Mouse (Mus musculus) kidney, embryonic 16.5 days (tissue): ENCODE measurements around the gene Ankrd55. TPM values are rescaled to one million over a fixed set of nuclear protein-coding genes. Genes with fewer than 3 reads are reported as not detected.

Experiments
- ATAC-seq: fragments of 200-750 bp; cut with Nextera tagmentation; 2 replicates; pipeline ENCODE4 v1.8.0; 2017; ENCODE audit warnings: moderate TSS enrichment; ENCODE audit not compliant: low FRiP score, low TSS enrichment
- H3K27ac ChIP-seq: fragments of 300-500 bp; sonication (generic); 2 replicates; pipeline ENCODE4 v1.5.1; 2014; ENCODE audit warnings: low read length
- H3K27me3 ChIP-seq: fragments of 300-500 bp; sonication (generic); 2 replicates; pipeline ENCODE4 v1.6.1; 2014; ENCODE audit warnings: low read length, control low read depth, mixed read lengths; ENCODE audit not compliant: insufficient read depth
- H3K36me3 ChIP-seq: fragments of 300-500 bp; sonication (generic); 2 replicates; pipeline ENCODE4 v1.6.1; 2014; ENCODE audit warnings: low read length, control low read depth, mixed read lengths; ENCODE audit not compliant: insufficient read depth
- H3K4me1 ChIP-seq: fragments of 300-500 bp; sonication (generic); 2 replicates; pipeline ENCODE4 v1.6.1; 2014; ENCODE audit warnings: low read length, control low read depth, mixed read lengths; ENCODE audit not compliant: insufficient read depth
- H3K4me2 ChIP-seq: fragments of 300-500 bp; sonication (generic); replicated peaks from 2 replicates; pipeline ENCODE4 v1.6.1; 2014; ENCODE audit warnings: low read depth, low read length
- H3K4me3 ChIP-seq: fragments of 300-500 bp; sonication (generic); 2 replicates; pipeline ENCODE4 v1.5.1; 2014; ENCODE audit warnings: mild to moderate bottlenecking, low read length
- H3K9ac ChIP-seq: fragments of 300-500 bp; sonication (generic); replicated peaks from 2 replicates; pipeline ENCODE4 v1.6.1; 2014; ENCODE audit warnings: low read length
- H3K9me3 ChIP-seq: fragments of 300-500 bp; sonication (generic); 2 replicates; pipeline ENCODE4 v1.6.1; 2016; ENCODE audit warnings: low read length, control low read depth
- WGBS: fragments of 180-500 bp; shearing (Covaris S2); extraction: QIAGEN DNeasy Blood & Tissue Kit; methylation state at CpG from one replicate; pipeline ENCODE4 v1.1.7; 2014; 5-methylcytosine and 5-hydroxymethylcytosine counted together
- polyA plus RNA-seq: library from polyadenylated mRNA; unstranded; fragments of >200 nt; fragmentation: Nextera tagmentation; extraction: Ambion mirVana; gene quantifications from 2 replicates; pipeline ENCODE4 v1.2.1, GENCODE M21; 2015

The Ankrd55 gene
- polyA plus RNA-seq, 1 experiment from 2014 or later, result 0.27 TPM

DNA sequence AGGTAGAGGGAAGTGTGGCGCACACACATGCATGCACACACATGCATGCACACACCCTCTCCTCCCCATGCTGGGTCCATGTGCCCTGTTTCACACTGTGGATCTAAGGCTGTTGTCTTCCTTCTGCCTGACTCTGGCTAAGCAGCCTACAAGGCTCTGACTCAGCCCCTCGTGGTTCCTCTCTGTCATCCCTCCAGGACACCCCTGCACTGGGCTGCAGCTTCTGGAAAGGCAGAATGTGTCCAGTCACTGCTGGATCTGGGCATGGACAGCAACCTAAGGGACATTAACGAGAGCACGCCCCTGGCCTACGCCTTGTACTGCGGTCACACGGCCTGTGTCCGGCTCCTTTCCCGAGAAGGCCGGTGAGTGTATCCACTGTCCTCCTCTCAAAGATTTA lies 75.0 kb downstream of the Ankrd55 start:
- Histone ChIP-seq H3K4me1 (0 out of 2 replicates have a peak, but pooled peaks cover 3% of the 10 kb centered on the region), H3K27me3 (no peaks in the 10 kb centered on the region), H3K9me3 (no peaks in the 10 kb centered on the region), H3K4me3 (no peak overlapping the region), H3K36me3 (no peaks in the 10 kb centered on the region), H3K27ac (no peak overlapping the region), H3K4me2 (no peak overlapping the region), H3K9ac (no peak overlapping the region)
- WGBS, result 56% methylated on average over 10 of the region's 10 CpGs
- ATAC-seq, result peak; percentile 46

GRCm38 (mm10) chr13:112363746-112364145 lies 75.5 kb downstream of the Ankrd55 start:
- Histone ChIP-seq H3K4me1 (0 out of 2 replicates have a peak, but pooled peaks cover 3% of the 10 kb centered on the region), H3K9ac (no peak overlapping the region), H3K27me3 (no peaks in the 10 kb centered on the region), H3K36me3 (no peaks in the 10 kb centered on the region), H3K4me2 (no peak overlapping the region), H3K27ac (no peak overlapping the region), H3K4me3 (no peak overlapping the region), H3K9me3 (no peaks in the 10 kb centered on the region)
- 79% methylated on average over 3 of the region's 3 CpGs for WGBS
- ATAC-seq, result no peak

GRCm38 (mm10) chr13:112364698-112365097 lies 76.4 kb downstream of the Ankrd55 start:
- H3K4me3 ChIP-seq, result no peak overlapping the region
- 88% methylated on average over 5 of the region's 5 CpGs for WGBS
- no peaks in the 10 kb centered on the region for H3K9me3 ChIP-seq
- H3K27ac ChIP-seq, result no peak overlapping the region
- no peak overlapping the region for H3K9ac ChIP-seq
- no peak for ATAC-seq
- no peak overlapping the region for H3K4me2 ChIP-seq
- no peaks in the 10 kb centered on the region for H3K27me3 ChIP-seq
- H3K4me1 ChIP-seq, result 0 out of 2 replicates have a peak, but pooled peaks cover 3% of the 10 kb centered on the region
- H3K36me3 ChIP-seq, result no peaks in the 10 kb centered on the region

GRCm38 (mm10) chr13:112365303-112365702 lies 77.1 kb downstream of the Ankrd55 start:
- WGBS, result 65% methylated on average over 5 of the region's 5 CpGs
- H3K4me2 ChIP-seq, result no peak overlapping the region

GRCm38 (mm10) chr13:112365762-112366161 lies 77.5 kb downstream of the Ankrd55 start:
- Histone ChIP-seq H3K4me3 (no peak overlapping the region), H3K9ac (no peak overlapping the region), H3K9me3 (no peaks in the 10 kb centered on the region), H3K27ac (no peak overlapping the region), H3K36me3 (no peaks in the 10 kb centered on the region), H3K27me3 (no peaks in the 10 kb centered on the region), H3K4me1 (0 out of 2 replicates have a peak, but pooled peaks cover 3% of the 10 kb centered on the region), H3K4me2 (no peak overlapping the region)
- no peak for ATAC-seq
- 68% methylated on average over 4 of the region's 4 CpGs for WGBS

More at GRCm38 (mm10) chr13:112365303-112365702, 77.1 kb downstream of the Ankrd55 start:
- H3K4me3 ChIP-seq, result no peak overlapping the region
- no peak for ATAC-seq
- no peak overlapping the region for H3K27ac ChIP-seq
- H3K9me3 ChIP-seq, result no peaks in the 10 kb centered on the region
- H3K4me1 ChIP-seq, result 0 out of 2 replicates have a peak, but pooled peaks cover 3% of the 10 kb centered on the region
- H3K9ac ChIP-seq, result no peak overlapping the region
- H3K27me3 ChIP-seq, result no peaks in the 10 kb centered on the region
- no peaks in the 10 kb centered on the region for H3K36me3 ChIP-seq

GRCm38 (mm10) chr13:112366321-112367029 lies 78.2 kb downstream of the Ankrd55 start:
- Histone ChIP-seq H3K4me1 (0 out of 2 replicates have a peak, but pooled peaks cover 3% of the 10 kb centered on the region), H3K27me3 (no peaks in the 10 kb centered on the region), H3K36me3 (no peaks in the 10 kb centered on the region), H3K27ac (no peak overlapping the region), H3K4me2 (no peak overlapping the region), H3K4me3 (no peak overlapping the region), H3K9ac (no peak overlapping the region), H3K9me3 (no peaks in the 10 kb centered on the region)
- no peak for ATAC-seq
- 78% methylated on average over 4 of the region's 4 CpGs for WGBS

DNA sequence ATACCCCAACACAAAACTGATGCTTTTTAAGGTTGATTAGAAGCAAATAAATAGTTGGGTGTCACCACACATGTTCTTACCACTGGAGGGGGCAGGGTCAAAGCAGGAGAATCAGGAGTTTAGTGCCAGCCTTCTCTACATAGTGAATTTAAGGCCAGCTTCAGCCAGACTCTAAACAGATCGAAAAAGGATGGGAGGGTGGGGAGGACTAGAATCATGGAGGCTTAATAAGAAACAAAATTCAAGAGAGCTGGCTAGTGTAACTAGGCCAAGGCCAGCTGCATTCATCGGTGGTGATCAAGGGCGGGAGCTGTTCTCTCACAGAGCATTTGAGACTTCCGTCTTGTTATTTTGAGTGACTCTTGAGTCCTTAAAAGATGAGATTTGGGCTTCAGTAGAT lies 83.5 kb downstream of the Ankrd55 start:
- Histone ChIP-seq H3K9me3 (no peaks in the 10 kb centered on the region), H3K9ac (no peak overlapping the region), H3K4me2 (no peak overlapping the region), H3K27ac (no peak overlapping the region), H3K4me1 (no peaks in the 10 kb centered on the region), H3K27me3 (no peaks in the 10 kb centered on the region), H3K4me3 (no peak overlapping the region), H3K36me3 (no peaks in the 10 kb centered on the region)
- WGBS, result 93% methylated on average over 4 of the region's 4 CpGs
- ATAC-seq, result no peak

DNA sequence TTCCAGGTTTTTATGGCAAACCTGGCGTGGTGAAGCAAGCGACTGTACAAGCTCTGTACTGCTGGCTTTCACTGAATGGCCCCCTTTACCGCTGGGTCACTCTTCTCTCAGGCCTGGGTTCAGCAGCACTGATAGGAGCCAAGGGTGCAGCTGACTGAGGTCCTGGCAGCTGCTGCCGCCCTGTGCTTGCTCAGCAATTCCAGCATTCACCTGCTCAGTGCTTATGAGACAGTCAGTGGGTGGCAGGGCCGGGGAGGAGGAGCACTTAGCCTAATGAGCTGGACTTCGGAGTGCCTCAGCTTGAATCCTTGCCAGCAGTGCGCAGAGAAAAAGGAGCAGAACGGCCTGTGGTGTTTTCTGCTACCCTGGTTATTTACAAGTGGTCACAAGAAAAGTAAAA lies 87.5 kb downstream of the Ankrd55 start:
- Histone ChIP-seq H3K4me2 (no peak overlapping the region), H3K9ac (no peak overlapping the region), H3K36me3 (no peaks in the 10 kb centered on the region), H3K9me3 (no peaks in the 10 kb centered on the region), H3K4me3 (no peak overlapping the region), H3K27ac (no peak overlapping the region), H3K4me1 (no peaks in the 10 kb centered on the region), H3K27me3 (no peaks in the 10 kb centered on the region)
- ATAC-seq, result peak; percentile 94
- 43% methylated on average over 8 of the region's 8 CpGs for WGBS

- H3K27me3 ChIP-seq, result no peaks in the 10 kb centered on the region
- H3K9ac ChIP-seq, result no peak overlapping the region
- no peaks in the 10 kb centered on the region for H3K4me1 ChIP-seq
- H3K36me3 ChIP-seq, result no peaks in the 10 kb centered on the region
- ATAC-seq, result no peak
- 63% methylated on average over 9 of the region's 9 CpGs for WGBS
- no peak overlapping the region for H3K27ac ChIP-seq
- no peak overlapping the region for H3K4me2 ChIP-seq
- no peak overlapping the region for H3K4me3 ChIP-seq
- no peaks in the 10 kb centered on the region for H3K9me3 ChIP-seq
Measured at GRCm38 (mm10) chr13:112378782-112379305, 90.6 kb downstream of the Ankrd55 start.

GRCm38 (mm10) chr13:112381476-112381875 lies 93.2 kb downstream of the Ankrd55 start:
- Histone ChIP-seq H3K27ac (no peak overlapping the region), H3K9me3 (no peaks in the 10 kb centered on the region), H3K27me3 (no peaks in the 10 kb centered on the region), H3K4me1 (0 out of 2 replicates have a peak, but pooled peaks cover 4% of the 10 kb centered on the region), H3K36me3 (no peaks in the 10 kb centered on the region), H3K4me3 (no peak overlapping the region), H3K9ac (no peak overlapping the region), H3K4me2 (no peak overlapping the region)
- ATAC-seq, result no peak
- 64% methylated on average over 2 of the region's 2 CpGs for WGBS
